Mouse (Mus musculus) splenic B cell, adult 2 months (primary cell): Measurements from ENCODE around the gene Sergef.
A peak's percentile ranks its signal among the peaks of the same experiment; 100 is the strongest.

Experiments
- DNase-seq: peaks from one replicate; pipeline ENCODE4 v3.0.0-alpha.2; 2011; ENCODE audit warnings: low read depth, low spot score
- H3K27me3 ChIP-seq: 2 replicates; pipeline ENCODE4 v1.6.1; 2012; ENCODE audit warnings: mild to moderate bottlenecking, low read length, moderate library complexity, mixed read lengths; ENCODE audit not compliant: control insufficient read depth, poor library complexity, insufficient read depth, severe bottlenecking
- H3K36me3 ChIP-seq: 2 replicates; pipeline ENCODE4 v1.6.1; 2012; ENCODE audit warnings: mild to moderate bottlenecking, low read length, moderate library complexity, mixed read lengths; ENCODE audit not compliant: control insufficient read depth, poor library complexity, insufficient read depth, severe bottlenecking

Sergef gene

GRCm38 (mm10) chr7:46551935-46552752 lies 87.5 kb downstream of the Sergef start:
- peaks cover 1% of the 10 kb centered on the region; the same call in 1 of the 2 replicates for H3K36me3 ChIP-seq
- no peaks in the 10 kb centered on the region for H3K27me3 ChIP-seq
- DNase-seq: no peak

GRCm38 (mm10) chr7:46551173-46551572 lies 88.4 kb downstream of the Sergef start:
- Histone ChIP-seq H3K36me3 (peaks cover 1% of the 10 kb centered on the region; the same call in 1 of the 2 replicates), H3K27me3 (no peaks in the 10 kb centered on the region)
- no peak for DNase-seq

- Histone ChIP-seq H3K27me3 (no peaks in the 10 kb centered on the region), H3K36me3 (no peaks in the 10 kb centered on the region; the same call in 1 of the 2 replicates)
- no peak for DNase-seq
These were observed 91.5 kb downstream of the Sergef start for GRCm38 (mm10) chr7:46548124-46548523.

DNA sequence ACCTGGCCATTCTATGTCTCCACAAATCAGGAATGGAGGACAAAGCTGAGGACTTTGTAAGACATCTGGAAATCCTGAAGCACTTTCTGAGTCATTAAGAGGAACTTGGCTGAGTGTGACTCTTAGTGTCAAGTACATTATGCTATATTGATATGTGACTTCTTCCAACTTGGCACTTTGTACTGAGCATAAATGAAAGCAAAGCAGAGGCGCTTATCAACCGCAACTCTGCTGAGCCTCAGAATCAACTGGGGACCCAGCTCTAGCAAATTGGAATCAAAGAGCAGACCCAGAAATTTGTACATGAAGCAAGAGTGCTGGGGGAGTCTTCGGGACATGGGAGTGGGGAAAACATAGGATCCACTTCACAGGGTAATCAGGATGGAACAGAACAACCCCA lies 92.0 kb downstream of the Sergef start:
- Histone ChIP-seq H3K27me3 (no peaks in the 10 kb centered on the region), H3K36me3 (no peaks in the 10 kb centered on the region; the same call in 1 of the 2 replicates)
- DNase-seq: no peak

- peak; percentile 18 for DNase-seq
- H3K27me3 ChIP-seq: no peaks in the 10 kb centered on the region
- no peaks in the 10 kb centered on the region; the same call in 1 of the 2 replicates for H3K36me3 ChIP-seq
These were observed 93.1 kb downstream of the Sergef start for GRCm38 (mm10) chr7:46546539-46546938.

DNA sequence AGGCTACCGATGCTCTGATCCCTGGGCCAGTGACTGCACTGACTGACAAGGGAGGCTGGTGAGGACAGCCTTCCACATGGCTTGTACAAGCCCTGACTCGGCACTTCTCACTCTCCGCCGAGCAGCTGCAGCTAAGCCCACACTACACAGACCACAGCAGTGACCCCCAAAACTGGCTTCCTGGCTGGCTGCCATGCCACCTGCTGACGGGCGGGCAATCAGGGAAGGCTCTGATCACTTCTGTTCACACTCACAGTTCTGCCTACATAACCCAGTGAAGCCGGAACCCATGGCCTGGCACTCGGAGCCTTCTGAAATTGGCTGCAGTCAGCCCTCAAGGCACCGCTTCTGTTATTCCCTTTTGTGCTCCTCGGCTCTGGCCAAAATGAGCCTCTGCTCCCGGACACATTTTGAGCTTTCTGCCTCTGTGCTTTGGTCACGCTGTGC lies 95.4 kb downstream of the Sergef start:
- Histone ChIP-seq H3K27me3 (no peaks in the 10 kb centered on the region), H3K36me3 (no peaks in the 10 kb centered on the region)
- peak; percentile 10 for DNase-seq

DNA sequence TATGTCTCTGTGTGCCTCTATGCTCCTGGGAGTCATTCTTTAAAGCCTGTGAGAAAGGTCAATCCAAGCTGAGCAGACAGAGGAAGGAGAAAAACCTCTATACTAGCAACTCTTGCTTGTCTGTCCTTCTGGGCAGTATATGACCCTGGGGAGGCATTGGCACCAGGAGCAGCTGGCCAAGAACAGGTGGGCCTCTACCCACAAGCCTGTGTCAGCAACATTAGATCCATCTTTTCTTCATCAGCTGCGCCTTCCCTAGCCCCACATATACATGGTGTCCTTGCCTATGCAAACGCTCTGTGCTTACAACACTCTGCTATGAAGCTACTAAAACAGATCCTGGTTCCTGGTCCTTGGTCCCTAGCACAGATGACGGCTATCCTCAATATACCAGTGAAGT lies 97.5 kb downstream of the Sergef start:
- no peaks in the 10 kb centered on the region for H3K36me3 ChIP-seq
- DNase-seq: no peak
- H3K27me3 ChIP-seq: no peaks in the 10 kb centered on the region

GRCm38 (mm10) chr7:46540616-46541015 lies 99.0 kb downstream of the Sergef start:
- no peaks in the 10 kb centered on the region for H3K27me3 ChIP-seq

DNA sequence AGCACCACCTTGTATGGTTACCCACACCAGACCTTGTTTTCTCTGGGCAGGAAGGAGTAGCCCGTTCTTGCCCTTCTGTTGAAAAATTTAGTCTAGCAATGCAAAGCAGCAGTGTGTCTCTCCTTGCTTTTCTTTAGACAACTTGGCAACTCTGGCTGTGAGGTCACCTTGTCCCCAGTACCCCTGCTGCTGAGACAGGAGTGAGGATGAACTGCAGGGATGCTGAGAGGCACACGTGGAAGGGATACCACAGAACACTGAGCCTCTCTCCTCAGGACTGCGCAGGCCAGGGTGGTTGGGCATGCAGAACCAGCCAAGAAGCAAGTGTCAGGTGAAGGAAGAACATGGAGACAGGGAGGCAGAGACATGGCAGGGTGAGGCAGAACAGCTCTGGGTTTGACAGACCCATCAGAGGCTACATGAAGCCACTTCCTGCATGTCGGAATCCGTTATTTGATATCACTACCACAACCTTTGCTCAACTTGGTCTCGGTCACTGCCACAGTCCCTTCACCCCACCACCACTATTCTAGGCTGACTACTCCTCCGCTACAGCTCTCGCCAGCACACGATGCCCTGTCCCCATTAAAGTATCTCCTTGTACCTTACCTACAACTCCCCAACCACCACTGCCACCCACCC lies 103.0 kb downstream of the Sergef start:
- H3K27me3 ChIP-seq: no peaks in the 10 kb centered on the region

More at GRCm38 (mm10) chr7:46540616-46541015, 99.0 kb downstream of the Sergef start:
- H3K36me3 ChIP-seq: no peaks in the 10 kb centered on the region
- no peak for DNase-seq

DNA sequence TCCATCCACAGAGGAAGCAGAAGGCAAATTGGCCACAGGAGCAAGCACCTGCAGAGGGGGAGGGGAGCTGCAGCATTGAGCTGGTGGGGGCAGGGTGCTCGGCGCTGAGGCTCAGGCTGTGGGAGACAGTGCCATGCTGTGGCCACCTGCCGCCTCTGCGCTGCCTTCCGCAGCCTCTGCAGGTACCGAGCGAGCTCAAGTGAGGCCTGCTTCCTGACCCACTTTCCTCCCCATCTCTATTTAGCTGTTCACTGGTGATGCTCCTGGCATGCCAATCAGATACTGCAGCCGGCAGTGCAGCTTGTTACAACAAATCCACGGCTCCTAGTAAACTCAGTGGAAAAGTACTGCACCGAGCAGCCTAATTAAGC lies 104.2 kb downstream of the Sergef start:
- no peaks in the 10 kb centered on the region for H3K27me3 ChIP-seq
- DNase-seq: peak; percentile 29
- no peaks in the 10 kb centered on the region for H3K36me3 ChIP-seq

More for the DNA sequence above, 103.0 kb downstream of the Sergef start:
- no peaks in the 10 kb centered on the region for H3K36me3 ChIP-seq
- no peak for DNase-seq

- Histone ChIP-seq H3K36me3 (no peaks in the 10 kb centered on the region), H3K27me3 (no peaks in the 10 kb centered on the region)
- no peak for DNase-seq
These were observed 104.7 kb downstream of the Sergef start for GRCm38 (mm10) chr7:46534767-46535428.

DNA sequence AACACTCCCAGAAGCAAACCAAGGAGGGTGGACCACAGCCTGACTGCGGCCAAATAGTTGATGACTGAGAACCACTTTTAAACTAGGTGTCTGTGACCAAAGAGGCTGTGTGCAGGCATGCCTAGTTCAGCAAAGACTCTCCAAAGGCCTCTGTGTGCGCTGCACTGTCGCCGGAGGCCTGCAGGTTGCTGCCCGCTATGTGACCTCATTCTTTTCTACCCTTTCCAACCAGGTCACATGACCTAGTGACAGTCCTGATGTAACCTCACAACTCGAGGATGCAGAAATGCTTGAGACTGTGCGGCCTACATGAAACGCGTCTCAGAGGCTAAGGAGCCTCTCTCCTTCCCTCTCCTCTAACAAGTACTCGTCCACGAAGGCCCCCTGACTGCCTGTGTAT lies 106.1 kb downstream of the Sergef start:
- no peaks in the 10 kb centered on the region for H3K36me3 ChIP-seq
- no peaks in the 10 kb centered on the region for H3K27me3 ChIP-seq
- DNase-seq: no peak

DNA sequence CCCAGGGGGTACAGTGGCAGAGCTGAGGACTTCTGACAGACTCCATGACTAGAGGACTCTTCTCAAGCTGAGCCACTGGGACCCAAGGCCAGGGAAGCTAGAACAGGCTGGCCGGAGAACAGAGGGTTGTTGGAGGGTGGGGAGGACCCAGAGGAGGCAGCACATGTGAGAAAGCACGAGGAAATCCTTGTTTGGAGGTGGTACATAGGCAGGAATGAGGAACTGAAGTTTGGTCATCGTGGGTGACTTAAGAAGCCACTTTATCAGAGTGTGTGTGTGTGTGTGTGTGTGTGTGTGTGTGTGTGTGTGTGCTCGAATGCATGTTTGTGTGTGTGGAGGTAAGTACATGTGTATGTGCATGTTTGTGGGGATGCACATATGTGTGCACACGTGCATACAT lies 108.3 kb downstream of the Sergef start:
- H3K27me3 ChIP-seq: no peaks in the 10 kb centered on the region

GRCm38 (mm10) chr7:46529930-46530329 lies 109.7 kb downstream of the Sergef start:
- no peaks in the 10 kb centered on the region for H3K36me3 ChIP-seq
- DNase-seq: no peak
- no peaks in the 10 kb centered on the region for H3K27me3 ChIP-seq

More for the DNA sequence above, 108.3 kb downstream of the Sergef start:
- no peak for DNase-seq
- H3K36me3 ChIP-seq: no peaks in the 10 kb centered on the region

GRCm38 (mm10) chr7:46529259-46529658 lies 110.3 kb downstream of the Sergef start:
- Histone ChIP-seq H3K27me3 (no peaks in the 10 kb centered on the region), H3K36me3 (no peaks in the 10 kb centered on the region)
- no peak for DNase-seq
